Mouse (Mus musculus) brain, embryonic 14.5 days (tissue): ENCODE measurements around the gene Slc44a2. TPM values are rescaled to one million over a fixed set of nuclear protein-coding genes. Genes with fewer than 3 reads are reported as not detected.
"Not testable (repeated sequence)": the region's sequence is repeated elsewhere in the genome, so short reads cannot be mapped to it uniquely, and the experiment has no call there.

ENCODE experiments used
- DNase-seq: peaks from one replicate; pipeline ENCODE4 v3.0.0-alpha.2; 2011; ENCODE audit warnings: low read depth
- CTCF ChIP-seq: fragments of 200-500 bp; IDR thresholded peaks from 2 replicates; pipeline ENCODE4 v1.5.1; 2012; ENCODE audit warnings: inconsistent platforms, mild to moderate bottlenecking, moderate library complexity, borderline replicate concordance; ENCODE audit not compliant: insufficient read depth, insufficient read length; ENCODE audit errors: extremely low read depth
- POLR2A ChIP-seq: fragments of 200-500 bp; IDR thresholded peaks from 2 replicates; pipeline ENCODE4 v1.6.1; 2012; ENCODE audit warnings: mild to moderate bottlenecking, inconsistent platforms, borderline replicate concordance; ENCODE audit not compliant: poor library complexity, insufficient read depth, insufficient read length, severe bottlenecking; ENCODE audit errors: extremely low read depth
- polyA plus RNA-seq: library from polyadenylated mRNA; depleted of rRNA; stranded (reverse); fragments of >200 nt; gene quantifications from 2 replicates; pipeline ENCODE4 v1.2.3, GENCODE M21; 2012

The Slc44a2 gene
- polyA plus RNA-seq, 1 experiment = 70.1 TPM

DNA sequence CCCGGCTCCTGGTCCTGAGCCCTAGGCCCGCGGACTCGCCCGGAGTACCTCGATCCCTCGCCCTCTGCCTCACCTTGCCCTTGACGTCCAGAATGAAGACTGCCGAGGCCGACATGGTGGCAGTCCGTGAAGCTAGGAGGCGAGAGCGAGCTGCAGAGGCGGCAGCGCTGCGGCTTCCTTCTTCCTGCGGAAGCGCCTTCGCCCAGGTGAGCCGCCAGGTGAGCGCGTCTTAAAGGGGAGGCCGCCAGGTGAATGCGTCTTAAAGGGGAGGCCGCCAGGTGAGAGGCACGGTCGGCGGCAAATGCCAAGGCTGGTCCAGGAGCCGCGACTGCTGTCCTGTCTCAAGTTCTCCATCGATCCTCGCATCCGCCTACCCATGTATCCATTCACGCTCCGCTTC lies 8.4 kb upstream of the Slc44a2 start, which contains the start of gene Ap1m2:
Gene Ap1m2 (minus strand): TSS at position 204 of the 400 bp plus-strand sequence.
- no peak for DNase-seq
- TF ChIP-seq POLR2A = no peak
- TF ChIP-seq CTCF = no peak

DNA sequence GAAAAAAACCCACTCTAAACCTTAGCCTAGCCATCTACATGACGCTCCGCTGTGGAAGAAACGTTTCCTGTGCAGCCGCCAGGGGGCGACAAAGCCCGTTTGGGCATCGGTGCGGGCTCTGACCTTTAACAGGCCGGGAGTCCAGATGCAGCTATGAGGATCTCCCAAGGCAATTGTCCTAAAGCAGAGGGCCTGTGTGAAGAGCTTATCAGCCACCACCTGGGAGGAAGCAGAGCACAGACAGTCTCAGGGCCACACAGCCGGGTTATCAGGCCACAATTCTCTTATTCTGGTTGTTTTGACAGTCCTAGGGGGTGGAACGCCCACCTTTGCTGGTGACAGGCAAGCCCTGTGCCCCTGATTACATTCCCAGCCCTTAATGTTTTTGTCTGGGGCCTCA lies 7.1 kb upstream of the Slc44a2 start:
- TF ChIP-seq CTCF = peak; percentile 95
- no peak for TF ChIP-seq POLR2A
- peak; percentile 78 for DNase-seq

DNA sequence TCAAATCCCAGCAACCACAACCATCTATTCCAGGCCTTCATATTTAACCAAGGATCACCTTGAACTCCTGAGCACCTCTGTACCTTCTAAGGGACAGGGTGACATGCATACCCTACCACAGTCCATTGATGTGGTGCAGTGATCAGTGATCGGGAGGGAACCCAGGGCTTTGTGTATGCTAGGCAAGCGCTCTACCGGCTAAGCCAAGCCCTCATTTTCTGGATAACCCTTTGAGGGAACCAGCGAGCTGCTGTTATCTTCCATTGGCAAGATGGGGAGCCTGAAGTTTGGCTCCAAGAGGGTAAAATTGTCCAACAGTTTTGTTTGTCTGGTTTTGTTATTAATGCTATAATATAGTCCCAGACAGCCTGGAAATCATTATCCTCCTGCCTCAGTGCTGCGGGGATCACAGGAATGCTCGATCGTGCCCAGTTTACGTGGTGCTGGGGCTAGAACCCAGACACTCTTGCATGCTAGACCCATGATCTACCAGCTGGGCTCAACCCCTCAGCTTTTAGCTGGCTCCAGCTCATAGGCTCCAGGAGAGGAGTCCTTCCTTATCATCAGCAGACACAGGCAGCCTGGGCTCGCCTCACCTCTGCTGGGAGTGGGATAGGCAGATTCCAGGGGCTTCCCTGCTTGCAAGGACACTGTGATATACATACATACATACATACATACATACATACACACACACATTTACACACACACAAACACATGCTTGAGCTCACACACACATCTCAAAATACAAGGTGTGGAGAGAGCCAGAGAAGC lies 5.9 kb upstream of the Slc44a2 start:
- TF ChIP-seq CTCF (no peak), POLR2A (no peak)
- DNase-seq = no peak

DNA sequence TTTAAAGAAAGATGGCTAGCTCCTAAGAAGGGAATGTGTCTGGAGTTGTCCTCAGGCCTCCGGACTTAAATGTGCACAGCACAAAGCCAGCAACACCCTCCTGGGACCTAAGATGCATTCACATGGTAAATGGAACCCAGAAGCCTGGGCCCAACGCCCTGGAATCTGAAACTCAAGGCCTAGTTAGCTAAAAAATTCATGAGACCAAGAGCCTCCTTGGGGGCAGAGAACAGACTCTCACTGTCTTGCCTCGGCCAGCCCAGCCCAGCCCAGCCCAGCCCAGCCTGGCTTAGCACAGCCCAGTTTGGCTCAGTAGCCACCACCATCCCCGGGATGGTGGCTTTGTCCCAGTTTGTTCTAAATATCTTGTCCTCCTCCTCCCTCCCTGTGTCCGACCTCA lies 5.1 kb upstream of the Slc44a2 start:
- DNase-seq = no peak
- TF ChIP-seq POLR2A (no peak), CTCF (no peak)

DNA sequence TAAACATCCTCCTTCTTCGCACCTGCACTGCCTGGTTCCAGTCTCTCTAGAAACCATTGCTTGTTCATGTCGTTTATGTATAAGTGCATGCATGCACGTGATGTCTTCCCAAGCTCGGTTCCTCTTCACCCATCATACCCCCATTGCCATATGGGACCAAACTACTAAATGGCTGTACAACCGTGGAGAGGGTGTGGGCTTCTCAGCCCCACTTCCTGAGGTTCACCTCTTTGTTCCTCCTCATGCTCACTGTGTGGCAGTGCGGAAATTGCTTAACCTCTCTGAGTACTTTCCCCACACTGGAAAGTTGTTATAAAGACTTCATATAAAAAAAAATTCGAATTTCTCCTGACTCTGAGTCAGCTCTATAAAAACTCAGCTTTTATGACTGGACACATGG lies 3.8 kb upstream of the Slc44a2 start:
- no peak for DNase-seq
- no peak for TF ChIP-seq CTCF
- TF ChIP-seq POLR2A = no peak

DNA sequence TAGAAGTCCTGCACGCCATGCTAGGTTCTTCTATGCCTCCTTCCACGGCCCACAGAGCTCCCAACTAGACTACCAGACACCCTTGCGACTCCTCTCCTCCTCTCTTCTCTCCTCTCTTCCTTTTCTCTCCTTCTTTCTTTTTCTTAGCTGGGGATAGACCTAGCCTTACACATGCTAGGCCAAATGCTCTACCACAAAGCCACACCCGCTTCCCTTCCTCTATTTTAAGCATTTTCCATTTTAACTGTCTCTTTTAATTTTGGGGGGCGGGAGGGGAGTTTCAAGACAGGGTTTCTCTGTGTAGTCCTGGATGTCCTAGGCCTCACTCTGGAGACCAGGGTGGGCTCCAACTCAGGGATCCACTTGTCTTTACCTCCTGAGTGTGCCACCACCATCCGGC lies 1.7 kb upstream of the Slc44a2 start:
- no peak for DNase-seq
- TF ChIP-seq POLR2A = no peak
- no peak for TF ChIP-seq CTCF

DNA sequence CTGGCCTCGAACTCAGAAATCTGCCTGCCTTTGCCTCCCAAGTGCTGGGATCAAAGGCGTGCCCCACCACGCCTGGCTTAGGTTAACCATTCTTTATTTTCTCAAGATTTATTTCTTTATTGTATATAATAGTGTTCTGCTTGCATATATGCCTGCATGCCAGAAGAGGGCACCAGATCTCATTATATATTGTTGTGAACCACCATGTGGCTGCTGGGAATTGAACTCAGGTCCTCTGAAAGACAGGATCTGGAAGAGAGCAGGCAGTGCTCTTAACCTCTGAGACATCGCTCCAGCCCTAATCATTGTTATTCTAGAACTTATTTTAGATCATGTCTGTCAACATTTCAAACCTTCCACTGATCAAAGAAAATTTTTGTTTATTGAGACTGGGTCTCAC lies 995 bp upstream of the Slc44a2 start:
- no peak for DNase-seq
- TF ChIP-seq CTCF = no peak

DNA sequence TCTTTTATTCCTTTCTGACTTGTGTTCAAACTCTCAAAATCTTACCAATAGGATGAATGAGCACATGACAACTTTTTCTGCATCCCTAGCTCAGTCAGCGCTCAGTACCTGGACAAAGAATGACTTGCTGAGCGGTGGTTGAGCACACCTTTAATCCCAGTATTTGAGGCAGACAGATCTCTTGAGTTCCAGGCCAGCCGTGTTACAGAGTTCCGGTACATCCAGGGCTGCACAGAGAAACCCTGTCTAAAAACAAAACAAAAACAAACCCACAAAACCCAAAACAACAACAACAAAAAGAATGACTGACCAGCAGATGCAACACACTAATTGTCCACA lies 249 bp upstream of the Slc44a2 start:
- TF ChIP-seq CTCF = no peak
- TF ChIP-seq POLR2A = no peak
- no peak for DNase-seq

DNA sequence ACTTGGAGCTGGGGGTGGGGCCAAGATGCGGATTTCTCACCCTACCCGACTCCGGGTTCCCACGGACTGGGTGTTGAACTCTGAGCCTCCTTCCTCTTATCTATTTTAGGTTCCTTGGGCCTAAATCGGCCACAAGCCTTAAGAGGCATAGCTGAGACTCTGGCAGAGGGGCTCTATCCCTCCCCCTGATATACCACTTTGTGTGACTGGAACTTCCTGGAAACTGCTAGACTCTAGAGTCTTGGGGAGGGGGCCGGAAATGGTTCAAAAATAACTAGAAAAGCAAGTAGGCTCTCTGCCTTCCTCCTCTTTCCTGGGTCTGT lies 976 bp downstream of the Slc44a2 start:
- no peak for DNase-seq
- TF ChIP-seq POLR2A = no peak
- TF ChIP-seq CTCF = no peak

DNA sequence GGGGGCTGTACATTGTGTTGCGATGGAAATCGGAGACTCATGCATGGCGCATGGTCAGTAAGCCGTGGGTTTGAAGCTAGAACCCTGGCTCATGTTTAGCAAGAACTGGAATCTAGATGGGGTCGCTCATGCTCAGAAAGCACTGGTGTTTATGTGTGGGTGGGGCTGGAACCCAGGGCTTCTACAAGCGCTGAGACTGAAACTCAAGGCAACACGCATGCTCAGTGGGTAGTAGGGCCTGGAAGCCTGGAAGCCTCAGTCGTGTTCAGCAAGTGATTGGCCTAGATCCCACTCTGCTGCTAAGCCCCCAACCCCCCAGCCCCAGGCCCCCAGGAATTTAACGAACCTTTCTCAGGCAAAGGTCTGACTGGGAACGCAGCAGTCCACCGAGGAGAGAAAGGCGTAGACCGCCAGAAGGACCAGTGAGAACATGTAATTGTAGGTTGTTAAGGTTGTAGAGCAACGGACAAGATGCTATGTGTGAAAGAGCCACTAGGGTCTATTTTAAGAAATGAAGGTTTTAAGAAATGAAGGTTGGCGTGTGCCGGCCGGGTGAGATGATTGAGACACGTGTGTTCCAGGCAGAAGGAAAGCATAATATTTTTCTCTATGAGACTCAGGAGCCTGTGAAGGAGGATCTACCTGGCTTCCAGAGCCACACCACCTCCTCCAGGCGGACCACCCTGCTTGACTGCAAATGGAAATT lies 1.9 kb downstream of the Slc44a2 start:
- TF ChIP-seq POLR2A (no peak), CTCF (no peak)
- no peak for DNase-seq

DNA sequence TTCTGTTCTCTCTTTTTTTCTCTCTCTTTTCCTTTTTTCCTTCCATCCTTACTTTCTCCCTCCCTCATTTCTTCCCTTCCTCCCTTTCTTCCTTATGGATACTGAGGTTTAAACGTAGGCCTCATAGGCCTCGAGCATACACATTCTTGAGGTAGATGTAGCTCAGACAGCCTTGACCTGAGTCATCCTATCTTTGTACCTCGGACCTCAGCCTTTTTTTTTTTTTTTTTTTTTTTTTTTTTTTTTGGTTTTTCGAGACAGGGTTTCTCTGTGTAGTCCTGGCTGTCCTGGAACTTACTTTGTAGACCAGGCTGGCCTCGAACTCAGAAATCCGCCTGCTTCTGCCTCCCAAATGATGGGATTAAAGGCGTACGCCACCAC lies 2.4 kb downstream of the Slc44a2 start:
- not testable (repeated sequence) for DNase-seq

DNA sequence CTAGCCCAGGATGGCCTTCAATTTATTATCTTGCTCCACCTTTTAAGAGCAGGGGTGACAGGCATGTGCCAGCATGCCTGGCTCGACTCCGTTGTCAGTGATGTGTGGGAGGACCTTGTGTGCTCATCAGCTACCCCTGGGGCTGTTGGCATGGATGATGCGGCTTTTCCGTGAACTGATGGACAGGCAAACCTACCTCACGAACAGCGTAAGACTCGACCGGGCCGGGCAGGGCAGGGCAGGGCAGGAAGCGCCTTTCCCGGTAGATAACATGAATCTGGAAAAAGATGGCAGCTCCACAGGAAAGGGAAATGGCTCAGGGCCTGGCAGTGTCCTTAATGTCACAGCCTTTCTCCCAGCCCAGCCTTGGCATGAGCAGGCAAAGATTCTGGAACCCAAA lies 3.8 kb downstream of the Slc44a2 start:
- DNase-seq = no peak
- TF ChIP-seq CTCF = no peak
- no peak for TF ChIP-seq POLR2A
